ENCODE assay signal across 20 mouse cellular contexts in genomic region chr7:122577571-122577970, GRCm38 (mm10).
A peak's percentile ranks its signal among the peaks of the same experiment; 100 is the strongest.
DNase-seq lines count a peak whose midpoint lies in the region; ATAC-seq and TF ChIP-seq lines count a peak whose summit lies in the region.
"Had no signal": no experiment of that assay in that cellular context is flagged by ENCODE, and none has a peak within 500 bp of the region (broad histone marks: within the 10 kb centered on the region; RNA-seq: fewer than 3 reads in every experiment).

No protein-coding gene starts in this region.

- H3K9ac ChIP-seq in heart, embryonic 12.5 days, result no peak overlapping the region
- H3K9ac ChIP-seq: embryonic facial prominence, embryonic 12.5 days; forebrain, embryonic 13.5 days; forebrain, embryonic 15.5 days; forebrain, postnatal 0 days had no signal

- TF ChIP-seq POLR2A in cortical plate, adult 2 months (IDR thresholded peaks at IDR 0.05; ENCODE audit: extremely low read depth, insufficient read depth, low read length), result no peak

- H3K27ac ChIP-seq in heart, embryonic 12.5 days (ENCODE audit: poor library complexity, severe bottlenecking), result no peak overlapping the region
- H3K27ac ChIP-seq in cortical plate, adult 2 months (ENCODE audit: insufficient read depth, low read length), result peak overlapping the region; percentile 72; the same call in 1 of the 2 replicates
- H3K27ac ChIP-seq: embryonic facial prominence, embryonic 10.5 days; embryonic facial prominence, embryonic 12.5 days; forebrain, embryonic 13.5 days; forebrain, embryonic 15.5 days had no signal

- H3K27me3 ChIP-seq in heart, embryonic 12.5 days (replicated peaks), result no peaks in the 10 kb centered on the region
- H3K27me3 ChIP-seq: embryonic facial prominence, embryonic 12.5 days; forebrain, embryonic 13.5 days; forebrain, embryonic 15.5 days had no signal

- no peak overlapping the region for H3K4me3 ChIP-seq in heart, embryonic 12.5 days
- H3K4me3 ChIP-seq in cortical plate, adult 2 months (ENCODE audit: insufficient read depth, low read length), result no peak overlapping the region
- H3K4me3 ChIP-seq: embryonic facial prominence, embryonic 10.5 days; embryonic facial prominence, embryonic 12.5 days; forebrain, embryonic 13.5 days; forebrain, embryonic 15.5 days had no signal

- ATAC-seq in heart, embryonic 12.5 days (ENCODE audit: insufficient number of reproducible peaks, low FRiP score), result no peak
- ATAC-seq: forebrain, embryonic 13.5 days; forebrain, embryonic 15.5 days; forebrain, postnatal 0 days had no signal

- 0 out of 2 replicates have a peak, but pooled peaks cover 3% of the 10 kb centered on the region for H3K4me1 ChIP-seq in heart, embryonic 12.5 days (replicated peaks)
- peaks cover 12% of the 10 kb centered on the region for H3K4me1 ChIP-seq in cortical plate, adult 2 months (ENCODE audit: control insufficient read depth, insufficient read depth, low read length)

- H3K9me3 ChIP-seq in heart, embryonic 12.5 days (replicated peaks), result no peaks in the 10 kb centered on the region
- H3K9me3 ChIP-seq: embryonic facial prominence, embryonic 10.5 days; embryonic facial prominence, embryonic 12.5 days; forebrain, embryonic 13.5 days; forebrain, embryonic 15.5 days had no signal

- no peak for TF ChIP-seq CTCF in cortical plate, adult 2 months (IDR thresholded peaks at IDR 0.05; ENCODE audit: extremely low read depth, insufficient read depth, low read length)

- DNase-seq in heart, adult 11 months, result peak; percentile 80
- peak; percentile 13 for DNase-seq in layer of hippocampus, adult 9-11 months
- DNase-seq in layer of hippocampus, postnatal 10 days (ENCODE audit: low spot score in 2 of 2), result no peak
- DNase-seq in brain, adult 2 months (ENCODE audit: low read depth, low spot score), result peak; percentile 59
- no peak for DNase-seq in spleen, postnatal 10 days (ENCODE audit: low spot score in 2 of 2)
- DNase-seq: adrenal gland, adult 2 months; adrenal gland, postnatal 10 days; adrenal gland, postnatal 25 days; cerebellum, adult 11-12 months; cerebellum, adult 2 months; cerebellum, adult 9-10 months; cerebellum, postnatal 14 days; cerebellum, postnatal 36 days; forebrain, postnatal 0 days had no signal

- H3K36me3 ChIP-seq in heart, embryonic 12.5 days, result no peaks in the 10 kb centered on the region
- H3K36me3 ChIP-seq: embryonic facial prominence, embryonic 10.5 days; embryonic facial prominence, embryonic 12.5 days; forebrain, embryonic 15.5 days had no signal

- no peak overlapping the region for H3K4me2 ChIP-seq in heart, embryonic 12.5 days
- H3K4me2 ChIP-seq: embryonic facial prominence, embryonic 12.5 days; forebrain, embryonic 13.5 days; forebrain, embryonic 15.5 days had no signal

- WGBS in heart, embryonic 12.5 days, result 80% methylated on average over 4 of the region's 4 CpGs

Comparison
In these comparisons a context has a peak if more than half of its experiments do, and no peak if none do; other contexts are left out.
1. DNase-seq: peak in heart, adult 11 months (single experiment), layer of hippocampus, adult 9-11 months (single experiment) and brain, adult 2 months (single experiment); none in layer of hippocampus, postnatal 10 days (0 of 2) and spleen, postnatal 10 days (0 of 2).